Comparison of ENCODE assay signal across 8 mouse cellular contexts in genomic region chr8:83782832-83783558, GRCm38 (mm10). TPM values are rescaled to one million over a fixed set of nuclear protein-coding genes. Genes with fewer than 3 reads are reported as not detected.
DNase-seq lines count a peak whose midpoint lies in the region; ATAC-seq and TF ChIP-seq lines count a peak whose summit lies in the region.

No protein-coding gene starts in this region.

- peak overlapping the region; percentile 31 for H3K4me2 ChIP-seq in heart, embryonic 11.5 days
- H3K4me2 ChIP-seq in kidney, embryonic 15.5 days, result peak overlapping the region; percentile 51
- H3K4me2 ChIP-seq in limb, embryonic 15.5 days, result peak overlapping the region; percentile 33; the same call in 1 of the 2 replicates

- WGBS in heart, embryonic 11.5 days (ENCODE audit: insufficient replicate concordance), result 16% methylated on average over 28 of the region's 28 CpGs
- WGBS in kidney, embryonic 15.5 days, result 15% methylated on average over 28 of the region's 28 CpGs
- WGBS in limb, embryonic 15.5 days, result 14% methylated on average over 28 of the region's 28 CpGs

- peak; percentile 64 for TF ChIP-seq CTCF in bone marrow macrophage, adult 2 months (IDR thresholded peaks at IDR 0.05; ENCODE audit: low read depth, low read length)

- peak; percentile 86 for ATAC-seq in erythroblast, adult 5-6 weeks (replicated peaks; ENCODE audit: low FRiP score, poor library complexity, severe bottlenecking)
- ATAC-seq in heart, embryonic 11.5 days (replicated peaks; ENCODE audit: insufficient number of reproducible peaks, low FRiP score, low TSS enrichment), result peak; percentile 37
- ATAC-seq in kidney, embryonic 15.5 days (replicated peaks; ENCODE audit: low FRiP score), result peak; percentile 68
- ATAC-seq in limb, embryonic 15.5 days (ENCODE audit: insufficient number of reproducible peaks, low FRiP score, low TSS enrichment, low read depth), result peak; percentile 20; the same call in 1 of the 2 replicates

- TF ChIP-seq POLR2A in bone marrow macrophage, adult 2 months (IDR thresholded peaks at IDR 0.05; ENCODE audit: borderline replicate concordance, low read depth, low read length), result no peak

- H3K4me3 ChIP-seq in bone marrow macrophage, adult 2 months (ENCODE audit: insufficient read depth, low read length), result no peak overlapping the region
- no peak overlapping the region for H3K4me3 ChIP-seq in heart, embryonic 11.5 days (ENCODE audit: low read depth, low read length)
- H3K4me3 ChIP-seq in kidney, embryonic 15.5 days (replicated peaks), result no peak overlapping the region
- H3K4me3 ChIP-seq in limb, embryonic 15.5 days, result no peak overlapping the region

- no peaks in the 10 kb centered on the region for H3K36me3 ChIP-seq in heart, embryonic 11.5 days (ENCODE audit: control insufficient read depth, insufficient read depth, low read length)
- no peaks in the 10 kb centered on the region for H3K36me3 ChIP-seq in kidney, embryonic 15.5 days
- H3K36me3 ChIP-seq in limb, embryonic 15.5 days, result no peaks in the 10 kb centered on the region

- H3K9ac ChIP-seq in heart, embryonic 11.5 days (ENCODE audit: low read depth, low read length), result no peak overlapping the region
- H3K9ac ChIP-seq in kidney, embryonic 15.5 days, result no peak overlapping the region
- no peak overlapping the region for H3K9ac ChIP-seq in limb, embryonic 15.5 days

- H3K4me1 ChIP-seq in bone marrow macrophage, adult 2 months (ENCODE audit: control insufficient read depth, insufficient read depth, low read length), result no peaks in the 10 kb centered on the region
- H3K4me1 ChIP-seq in heart, embryonic 11.5 days (ENCODE audit: control insufficient read depth, insufficient read depth, low read length), result no peaks in the 10 kb centered on the region
- peaks cover 15% of the 10 kb centered on the region; the same call in 1 of the 2 replicates for H3K4me1 ChIP-seq in kidney, embryonic 15.5 days
- H3K4me1 ChIP-seq in limb, embryonic 15.5 days, result peaks cover 6% of the 10 kb centered on the region

- peaks cover 3% of the 10 kb centered on the region; the same call in 1 of the 2 replicates for H3K27me3 ChIP-seq in heart, embryonic 11.5 days (ENCODE audit: control insufficient read depth, insufficient read depth, low read length)
- no peaks in the 10 kb centered on the region; the same call in 1 of the 2 replicates for H3K27me3 ChIP-seq in kidney, embryonic 15.5 days
- no peaks in the 10 kb centered on the region for H3K27me3 ChIP-seq in limb, embryonic 15.5 days

- no peak overlapping the region for H3K27ac ChIP-seq in bone marrow macrophage, adult 2 months (ENCODE audit: insufficient read depth, low read depth, low read length)
- H3K27ac ChIP-seq in heart, embryonic 11.5 days (ENCODE audit: low read depth, low read length), result no peak overlapping the region
- H3K27ac ChIP-seq in kidney, embryonic 15.5 days, result no peak overlapping the region
- no peak overlapping the region for H3K27ac ChIP-seq in limb, embryonic 15.5 days

- DNase-seq in A20 (ENCODE audit: low read depth, low spot score), result peak; percentile 69
- peak; percentile 5 to 66 for DNase-seq in monocyte, adult 2 months (ENCODE audit: low read depth in 1 of 2, low spot score in 2 of 2)
- DNase-seq in spleen, postnatal 10 days (ENCODE audit: low spot score in 2 of 2), result peak; percentile 64 to 81

- H3K9me3 ChIP-seq in heart, embryonic 11.5 days (replicated peaks; ENCODE audit: control insufficient read depth, low read length), result no peaks in the 10 kb centered on the region
- no peaks in the 10 kb centered on the region for H3K9me3 ChIP-seq in kidney, embryonic 15.5 days (replicated peaks)
- H3K9me3 ChIP-seq in limb, embryonic 15.5 days, result no peaks in the 10 kb centered on the region

RNA-seq across cellular contexts. Expression of gene Adgre5, which starts 41.9 kb away (rescaled TPM):
- 55.5 and 62.9 TPM in 2 replicates for polyA plus RNA-seq in bone marrow macrophage, adult 2 months (2012; ENCODE audit: insufficient read depth, insufficient read length, missing spikeins)
- total RNA-seq in erythroblast, adult 5-6 weeks (2015; ENCODE audit: low replicate concordance), result 31.8 and 56.7 TPM in 2 replicates
- total RNA-seq in erythroblast, adult 5-6 weeks (2017; ENCODE audit: low replicate concordance), result 17.1 and 27.1 TPM in 2 replicates
- 17.6 and 18.8 TPM in 2 replicates for polyA plus RNA-seq in heart, embryonic 11.5 days (2014; fragmentation: Nextera tagmentation; extraction: Ambion mirVana)
- polyA plus RNA-seq in kidney, embryonic 15.5 days (2015; fragmentation: Nextera tagmentation; extraction: Ambion mirVana), result 31.9 and 35.4 TPM in 2 replicates
- 46.1 and 52.6 TPM in 2 replicates for polyA plus RNA-seq in limb, embryonic 15.5 days (2015; fragmentation: Nextera tagmentation; extraction: Ambion mirVana)

Comparison
In these comparisons a context has a peak if more than half of its experiments do, and no peak if none do; other contexts are left out.
1. ATAC-seq: peak in every context shown above with its lines; median percentile 86 in erythroblast, adult 5-6 weeks; 68 in kidney, embryonic 15.5 days; 37 in heart, embryonic 11.5 days; 20 in limb, embryonic 15.5 days.